Mouse (Mus musculus) adrenal gland, postnatal 36 days (tissue): ENCODE measurements around the gene Trappc1. TPM values are rescaled to one million over a fixed set of nuclear protein-coding genes. Genes with fewer than 3 reads are reported as not detected.

Experiments used
- DNase-seq, 2 experiments: peaks; one replicate each; pipeline ENCODE4 v3.0.0; 2021; ENCODE audit warnings: mixed read lengths in 1 of 2
- total RNA-seq, 2 experiments: library from RNA; stranded (reverse); gene quantifications; 2 replicates each; pipeline ENCODE4 v1.2.3; 2021

Gene Trappc1
- total RNA-seq, 2 experiments from 2014 or later = 62.0 to 79.3 TPM

GRCm38 (mm10) chr11:69369215-69369989 lies 45.6 kb downstream of the Trappc1 start, which contains the start of gene Chd3:
Gene Chd3 (minus strand): TSS chr11:69369406.
- no peak for DNase-seq

GRCm38 (mm10) chr11:69369990-69370816 lies 46.4 kb downstream of the Trappc1 start:
- no peak for DNase-seq

GRCm38 (mm10) chr11:69370817-69371215 lies 47.0 kb downstream of the Trappc1 start:
- DNase-seq = no peak

- DNase-seq = no peak
Observed at GRCm38 (mm10) chr11:69371601-69372000, 47.8 kb downstream of the Trappc1 start.

DNA sequence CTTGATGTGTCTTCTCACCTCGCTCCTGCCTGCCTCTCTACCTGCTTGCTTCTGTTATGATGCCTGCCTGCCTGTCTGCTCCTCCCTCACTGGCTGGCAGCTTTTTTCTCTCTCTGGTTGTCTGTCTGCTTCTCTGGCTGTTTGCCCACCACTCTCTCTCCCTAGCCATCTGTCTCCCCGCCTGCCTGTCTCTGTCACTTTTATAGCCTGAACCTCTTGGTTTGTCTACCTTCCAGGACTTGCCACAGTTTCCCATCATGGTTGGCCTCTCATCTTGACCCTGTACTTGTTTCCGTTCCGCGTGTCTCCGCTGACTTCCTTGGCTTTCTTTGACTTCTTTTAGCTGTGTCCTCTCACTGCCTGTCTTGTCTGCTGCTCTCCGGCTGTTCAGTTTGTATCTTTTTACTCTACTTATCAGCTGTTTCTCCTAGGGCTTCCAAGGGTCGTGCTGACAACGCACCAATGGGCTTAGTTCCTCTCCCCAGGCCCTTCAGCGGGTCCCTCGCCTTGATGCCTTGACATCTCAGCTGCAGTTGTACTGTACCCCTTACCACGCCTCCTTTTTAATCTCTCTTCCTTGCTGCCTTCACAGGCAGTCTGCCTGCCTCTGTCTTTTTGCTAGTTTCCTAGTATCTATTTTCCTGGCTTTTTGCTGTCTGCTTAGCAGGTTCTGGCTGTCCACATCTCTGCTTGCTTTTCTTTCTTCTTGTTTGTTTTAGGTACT lies 48.4 kb downstream of the Trappc1 start:
- DNase-seq = peak in 1 of 2 experiments; percentile 41

DNA sequence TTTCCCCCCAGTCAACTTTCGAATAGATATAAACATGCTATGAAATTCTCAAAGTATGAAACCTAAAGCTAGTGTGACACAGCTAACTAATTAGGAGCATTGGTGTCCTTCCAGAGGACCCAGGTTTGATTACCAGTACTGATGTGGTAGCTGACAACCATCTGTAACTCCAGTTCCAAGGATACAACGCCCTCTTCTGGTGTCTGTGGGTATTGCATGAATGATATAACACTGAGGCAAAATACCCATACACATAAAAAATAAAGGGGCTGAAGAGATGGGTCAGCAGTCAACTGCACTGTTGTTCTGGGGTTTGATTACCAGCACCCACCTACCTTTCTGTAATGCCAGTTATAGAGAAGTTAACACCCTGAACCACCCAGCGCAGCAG lies 49.0 kb downstream of the Trappc1 start:
- no peak for DNase-seq

GRCm38 (mm10) chr11:69373223-69373965 lies 49.6 kb downstream of the Trappc1 start:
- no peak for DNase-seq

Other genes starting within 250 kb of the Trappc1 start
- gene Vamp2, start 235.5 kb upstream of the Trappc1 start, total RNA-seq = 100 to 1,000 TPM; 116 to 130 TPM
- gene Per1, start 228.8 kb upstream of the Trappc1 start, total RNA-seq = 100 to 1,000 TPM; 112 to 153 TPM
- gene Hes7, start 203.6 kb upstream of the Trappc1 start, total RNA-seq = under 1 TPM; 0.17 to 0.26 TPM
- gene 9130213A22Rik, start 201.4 kb upstream of the Trappc1 start, total RNA-seq = under 1 TPM; 0.50 to 0.76 TPM
- 1 to 10 TPM in 1 of 2 experiments, under 1 TPM in 1; 0.63 to 1.1 TPM for gene Aloxe3, start 198.1 kb upstream of the Trappc1 start, total RNA-seq
- not detected for gene Alox12b, start 167.0 kb upstream of the Trappc1 start, total RNA-seq
- not detected for gene Alox8, start 126.1 kb upstream of the Trappc1 start, total RNA-seq
- gene Gucy2e, start 86.9 kb upstream of the Trappc1 start, total RNA-seq = not detected
- gene Cntrob, start 205 bp upstream of the Trappc1 start, total RNA-seq = 1 to 10 TPM; 5.9 to 7.1 TPM
- 1 to 10 TPM; 6.1 to 7.8 TPM for gene Kcnab3, start 2.3 kb downstream of the Trappc1 start, total RNA-seq
- gene Rnf227, start 16.5 kb downstream of the Trappc1 start, total RNA-seq = 1 to 10 TPM; 4.7 to 6.6 TPM
- 100 to 1,000 TPM in 1 of 2 experiments, 10 to 100 TPM in 1; 78.6 to 119 TPM for gene Chd3, start 45.4 kb downstream of the Trappc1 start, total RNA-seq
- gene Naa38, start 71.5 kb downstream of the Trappc1 start, total RNA-seq = 100 to 1,000 TPM; 132 to 158 TPM
- 10 to 100 TPM; 49.0 to 50.9 TPM for gene Cyb5d1, start 71.7 kb downstream of the Trappc1 start, total RNA-seq
- 10 to 100 TPM; 13.4 to 17.8 TPM for gene Tmem88, start 74.3 kb downstream of the Trappc1 start, total RNA-seq
- 10 to 100 TPM; 31.8 to 48.0 TPM for gene Kdm6b, start 89.7 kb downstream of the Trappc1 start, total RNA-seq
- gene Dnah2, start 225.1 kb downstream of the Trappc1 start, total RNA-seq = under 1 TPM; 0.10 to 0.30 TPM
- 1 to 10 TPM in 1 of 2 experiments, under 1 TPM in 1; 0.66 to 1.1 TPM for gene Efnb3, start 236.2 kb downstream of the Trappc1 start, total RNA-seq